Comparison of ENCODE assay signal across 8 mouse cellular contexts in genomic region chr2:59219997-59220789, GRCm38 (mm10). TPM values are rescaled to one million over a fixed set of nuclear protein-coding genes. Genes with fewer than 3 reads are reported as not detected.
DNase-seq lines count a peak whose midpoint lies in the region; ATAC-seq and TF ChIP-seq lines count a peak whose summit lies in the region.
"Had no signal": no experiment of that assay in that cellular context is flagged by ENCODE, and none has a peak within 500 bp of the region (broad histone marks: within the 10 kb centered on the region; RNA-seq: fewer than 3 reads in every experiment).

No protein-coding gene starts in this region.

- DNase-seq in liver, embryonic 14.5 days (ENCODE audit: low read depth in 3 of 3, low spot score in 3 of 3), result no peak
- peak; percentile 40 to 55 for DNase-seq in kidney, postnatal 4 days
- no peak for DNase-seq in adrenal gland, postnatal 4 days (ENCODE audit: low spot score in 2 of 2)
- no peak for DNase-seq in thymus, postnatal 0 days (ENCODE audit: low spot score)
- DNase-seq: thymus, postnatal 36 days had no signal

- no peak for TF ChIP-seq CTCF in liver, embryonic 14.5 days (IDR thresholded peaks at IDR 0.05; ENCODE audit: low read depth)

- no peak overlapping the region for H3K27ac ChIP-seq in liver, embryonic 14.5 days
- H3K27ac ChIP-seq in liver, embryonic 12.5 days, result no peak overlapping the region
- peak overlapping the region; percentile 95 for H3K27ac ChIP-seq in heart, embryonic 12.5 days (ENCODE audit: poor library complexity, severe bottlenecking)
- H3K27ac ChIP-seq in stomach, embryonic 16.5 days (ENCODE audit: low read length), result peak overlapping the region; percentile 61

- no peaks in the 10 kb centered on the region for H3K9me3 ChIP-seq in liver, embryonic 14.5 days (ENCODE audit: control insufficient read depth, low read length)
- H3K9me3 ChIP-seq in liver, embryonic 12.5 days (replicated peaks), result no peaks in the 10 kb centered on the region
- H3K9me3 ChIP-seq in heart, embryonic 12.5 days (replicated peaks), result no peaks in the 10 kb centered on the region
- no peaks in the 10 kb centered on the region for H3K9me3 ChIP-seq in stomach, embryonic 16.5 days (replicated peaks; ENCODE audit: control insufficient read depth, low read length)

- no peaks in the 10 kb centered on the region for H3K36me3 ChIP-seq in liver, embryonic 14.5 days (replicated peaks; ENCODE audit: control insufficient read depth, insufficient read depth, low read depth)
- peaks cover 11% of the 10 kb centered on the region for H3K36me3 ChIP-seq in liver, embryonic 12.5 days
- H3K36me3 ChIP-seq in heart, embryonic 12.5 days, result peaks cover 33% of the 10 kb centered on the region
- H3K36me3 ChIP-seq in stomach, embryonic 16.5 days (ENCODE audit: control insufficient read depth, insufficient read depth, low read length), result no peaks in the 10 kb centered on the region

- H3K4me1 ChIP-seq in liver, embryonic 14.5 days (replicated peaks; ENCODE audit: control insufficient read depth in 2 of 2, insufficient read depth in 2 of 2, low read length in 1 of 2), result peaks cover 0 to 4% of the 10 kb centered on the region in 2 experiments; a peak in 2 of 4 replicates
- peaks cover 8% of the 10 kb centered on the region; the same call in 1 of the 2 replicates for H3K4me1 ChIP-seq in liver, embryonic 12.5 days
- peaks cover 23% of the 10 kb centered on the region for H3K4me1 ChIP-seq in heart, embryonic 12.5 days (replicated peaks)
- peaks cover 13% of the 10 kb centered on the region for H3K4me1 ChIP-seq in stomach, embryonic 16.5 days (ENCODE audit: control insufficient read depth, insufficient read depth, low read length)

- no peak overlapping the region for H3K4me2 ChIP-seq in liver, embryonic 14.5 days (ENCODE audit: low read depth)
- H3K4me2 ChIP-seq in liver, embryonic 12.5 days, result no peak overlapping the region
- H3K4me2 ChIP-seq in heart, embryonic 12.5 days, result peak overlapping the region; percentile 45
- peak overlapping the region; percentile 22; the same call in 1 of the 2 replicates for H3K4me2 ChIP-seq in stomach, embryonic 16.5 days (ENCODE audit: low read depth, low read length)

- no peaks in the 10 kb centered on the region for H3K27me3 ChIP-seq in liver, embryonic 14.5 days (ENCODE audit: control insufficient read depth, insufficient read depth, low read length)
- no peaks in the 10 kb centered on the region for H3K27me3 ChIP-seq in liver, embryonic 12.5 days (replicated peaks)
- no peaks in the 10 kb centered on the region for H3K27me3 ChIP-seq in heart, embryonic 12.5 days (replicated peaks)
- H3K27me3 ChIP-seq in stomach, embryonic 16.5 days (ENCODE audit: control insufficient read depth, insufficient read depth, low read length), result no peaks in the 10 kb centered on the region

- WGBS in liver, embryonic 14.5 days (ENCODE audit: insufficient replicate concordance), result 53% methylated on average over 9 of the region's 9 CpGs
- WGBS in liver, embryonic 12.5 days (ENCODE audit: insufficient replicate concordance), result 66% methylated on average over 9 of the region's 9 CpGs
- WGBS in heart, embryonic 12.5 days, result 27% methylated on average over 9 of the region's 9 CpGs
- 21% methylated on average over 9 of the region's 9 CpGs for WGBS in stomach, embryonic 16.5 days

- no peak overlapping the region for H3K4me3 ChIP-seq in liver, embryonic 14.5 days (ENCODE audit: insufficient read depth in 1 of 2, low read depth in 2 of 2, low read length in 2 of 2)
- H3K4me3 ChIP-seq in liver, embryonic 12.5 days, result no peak overlapping the region
- H3K4me3 ChIP-seq in heart, embryonic 12.5 days, result no peak overlapping the region
- H3K4me3 ChIP-seq in stomach, embryonic 16.5 days (replicated peaks; ENCODE audit: low read length), result no peak overlapping the region

- TF ChIP-seq EP300 in liver, embryonic 14.5 days (IDR thresholded peaks at IDR 0.05; ENCODE audit: low read depth), result no peak

- no peak overlapping the region for H3K9ac ChIP-seq in liver, embryonic 14.5 days (replicated peaks)
- no peak overlapping the region for H3K9ac ChIP-seq in liver, embryonic 12.5 days
- H3K9ac ChIP-seq in heart, embryonic 12.5 days, result no peak overlapping the region
- H3K9ac ChIP-seq in stomach, embryonic 16.5 days (ENCODE audit: low read length), result no peak overlapping the region

- ATAC-seq in liver, embryonic 14.5 days (ENCODE audit: insufficient read depth), result peak; percentile 31; the same call in 1 of the 2 replicates
- ATAC-seq in liver, embryonic 12.5 days, result no peak
- peak; percentile 71 for ATAC-seq in heart, embryonic 12.5 days (ENCODE audit: insufficient number of reproducible peaks, low FRiP score)
- ATAC-seq in stomach, embryonic 16.5 days (ENCODE audit: insufficient read depth, low FRiP score), result peak; percentile 88; the same call in 1 of the 2 replicates

RNA-seq across cellular contexts. Expression of gene Pkp4, which starts 59.5 kb away (rescaled TPM):
- 8.8 and 8.9 TPM in 2 replicates for polyA plus RNA-seq in liver, embryonic 14.5 days (2012; rRNA removed)
- 5.2 and 5.3 TPM in 2 replicates for polyA plus RNA-seq in liver, embryonic 14.5 days (2014; fragmentation: Nextera tagmentation; extraction: Ambion mirVana)
- 7.4 and 7.6 TPM in 2 replicates for polyA plus RNA-seq in liver, embryonic 12.5 days (2016; fragmentation: Nextera tagmentation; extraction: Ambion mirVana)
- 30.6 and 34.5 TPM in 2 replicates for polyA plus RNA-seq in heart, embryonic 12.5 days (2016; fragmentation: Nextera tagmentation; extraction: Ambion mirVana)
- 30.0 and 32.6 TPM in 2 replicates for polyA plus RNA-seq in stomach, embryonic 16.5 days (2015; fragmentation: Nextera tagmentation; extraction: Ambion mirVana)
- total RNA-seq in adrenal gland, postnatal 4 days (2021), result 10 to 100 TPM; 62.6 to 82.9 TPM
- polyA plus RNA-seq in thymus, postnatal 0 days (2015; fragmentation: Nextera tagmentation; extraction: Ambion mirVana), result 10.9 and 11.6 TPM in 2 replicates

RNA-seq across cellular contexts. Expression of gene Ccdc148, which starts 59.7 kb away (rescaled TPM):
- polyA plus RNA-seq in liver, embryonic 14.5 days (2012; rRNA removed), result 0.10 and 0.26 TPM in 2 replicates
- 0.19 and 0.20 TPM in 2 replicates for polyA plus RNA-seq in liver, embryonic 14.5 days (2014; fragmentation: Nextera tagmentation; extraction: Ambion mirVana)
- 0.11 and 0.17 TPM in 2 replicates for polyA plus RNA-seq in liver, embryonic 12.5 days (2016; fragmentation: Nextera tagmentation; extraction: Ambion mirVana)
- polyA plus RNA-seq in heart, embryonic 12.5 days (2016; fragmentation: Nextera tagmentation; extraction: Ambion mirVana), result 0.54 and 0.73 TPM in 2 replicates
- polyA plus RNA-seq in stomach, embryonic 16.5 days (2015; fragmentation: Nextera tagmentation; extraction: Ambion mirVana), result 0.93 and 1.4 TPM in 2 replicates
- total RNA-seq in adrenal gland, postnatal 4 days (2021), result 1 to 10 TPM; 1.5 to 2.5 TPM
- polyA plus RNA-seq in thymus, postnatal 0 days (2015; fragmentation: Nextera tagmentation; extraction: Ambion mirVana), result 0.60 and 0.68 TPM in 2 replicates

Comparison
In these comparisons a context has a peak if more than half of its experiments do, and no peak if none do; other contexts are left out.
1. DNase-seq: peak in kidney, postnatal 4 days (2 of 2); none in liver, embryonic 14.5 days (0 of 3), adrenal gland, postnatal 4 days (0 of 2) and thymus, postnatal 0 days (single experiment).
2. H3K27ac ChIP-seq: peak in heart, embryonic 12.5 days (single experiment) and stomach, embryonic 16.5 days (single experiment); none in liver, embryonic 14.5 days (single experiment) and liver, embryonic 12.5 days (single experiment).
3. H3K4me2 ChIP-seq: peak in heart, embryonic 12.5 days (single experiment) and stomach, embryonic 16.5 days (single experiment); none in liver, embryonic 14.5 days (single experiment) and liver, embryonic 12.5 days (single experiment).